Mouse (Mus musculus): ENCODE measurements around the gene Rtkn2.

- TF ChIP-seq CTCF (conservative IDR thresholded peaks at IDR 0.05; ENCODE audit: insufficient read depth, insufficient read length, low read depth, low read length): no peak
- no peak for TF ChIP-seq POLR2A (IDR thresholded peaks at IDR 0.05; ENCODE audit: low read depth, low read length)
These were observed 19.4 kb upstream of the Rtkn2 start for GRCm38 (mm10) chr10:67959982-67960381.

Measured in kidney, adult 2 months (tissue).